Mouse (Mus musculus) embryonic fibroblast, embryonic 13.5 days (primary cell): Measurements from ENCODE around the gene Zbtb32.

Experiments
- CTCF ChIP-seq: IDR thresholded peaks from 2 replicates; pipeline ENCODE4 v1.5.1; 2011; ENCODE audit warnings: mild to moderate bottlenecking, control low read depth, low read length, moderate library complexity, borderline replicate concordance; ENCODE audit not compliant: insufficient read depth
- POLR2A ChIP-seq: IDR thresholded peaks from 2 replicates; pipeline ENCODE4 v1.6.1; 2011; ENCODE audit warnings: low read depth, mild to moderate bottlenecking, control low read depth, low read length, moderate library complexity

DNA sequence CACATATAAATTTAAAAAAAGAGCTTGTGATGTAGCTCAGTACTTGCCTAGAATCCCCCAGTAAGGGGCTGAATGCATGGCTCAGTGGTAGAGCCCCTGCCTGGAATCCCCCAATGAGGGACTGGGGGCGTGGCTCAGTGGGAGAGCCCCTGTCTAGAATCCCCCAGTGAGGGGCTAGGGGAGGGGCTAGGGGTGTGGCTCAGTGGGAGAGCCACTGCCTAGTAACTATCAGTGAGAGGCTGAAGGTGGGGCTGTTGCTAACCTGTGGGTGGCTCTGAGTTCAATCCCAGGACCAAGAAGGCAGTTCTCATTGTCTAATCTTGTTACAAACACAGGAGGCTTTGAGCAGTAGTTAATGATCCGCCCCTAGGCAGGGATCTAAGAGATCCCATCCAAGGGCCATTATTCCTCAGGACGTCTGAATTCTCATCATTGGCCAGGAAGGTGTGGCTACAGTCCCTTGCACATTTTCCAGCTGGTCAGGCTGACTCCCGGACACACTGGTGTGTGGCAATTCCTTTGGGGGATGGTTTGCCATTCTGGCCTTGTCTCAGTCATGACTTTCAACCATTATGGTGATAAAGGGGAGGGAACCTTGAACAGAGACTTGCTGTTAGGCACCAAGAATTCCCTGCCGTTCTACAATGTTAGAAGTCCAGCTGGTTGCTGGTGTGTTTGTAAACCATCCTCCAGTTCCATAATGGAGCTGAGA lies 16.5 kb upstream of the Zbtb32 start:
- no peak for TF ChIP-seq POLR2A
- TF ChIP-seq CTCF, result no peak
